In genomic region chr12:91756562-91757166, GRCm38 (mm10) we compare ENCODE assay signal across 11 mouse cellular contexts. TPM values are rescaled to one million over a fixed set of nuclear protein-coding genes. Genes with fewer than 3 reads are reported as not detected.
A peak's percentile ranks its signal among the peaks of the same experiment; 100 is the strongest.
DNase-seq lines count a peak whose midpoint lies in the region; ATAC-seq lines count a peak whose summit lies in the region.
"Had no signal": no experiment of that assay in that cellular context is flagged by ENCODE, and none has a peak within 500 bp of the region (broad histone marks: within the 10 kb centered on the region; RNA-seq: fewer than 3 reads in every experiment).

No protein-coding gene starts in this region.

- no peak overlapping the region for H3K4me2 ChIP-seq in heart, embryonic 12.5 days
- H3K4me2 ChIP-seq: neural tube, embryonic 15.5 days had no signal

- H3K9ac ChIP-seq in heart, embryonic 12.5 days = no peak overlapping the region
- H3K9ac ChIP-seq: neural tube, embryonic 15.5 days had no signal

- peaks cover 13% of the 10 kb centered on the region for H3K4me1 ChIP-seq in heart, embryonic 12.5 days (replicated peaks)
- H3K4me1 ChIP-seq: neural tube, embryonic 15.5 days had no signal

- peak; percentile 63; the same call in 1 of the 2 replicates for ATAC-seq in heart, embryonic 12.5 days (ENCODE audit: insufficient number of reproducible peaks, low FRiP score)
- ATAC-seq in hematopoietic stem cell, adult 5-6 weeks (replicated peaks in 1 of 2; ENCODE audit: insufficient read depth in 1 of 2, low FRiP score in 2 of 2, low TSS enrichment in 1 of 2, low read depth in 1 of 2, poor library complexity in 2 of 2, severe bottlenecking in 2 of 2) = peak; percentile 85 to 89

- no peak overlapping the region for H3K27ac ChIP-seq in heart, embryonic 12.5 days (ENCODE audit: poor library complexity, severe bottlenecking)
- H3K27ac ChIP-seq: heart, embryonic 10.5 days; neural tube, embryonic 15.5 days had no signal

- no peaks in the 10 kb centered on the region for H3K9me3 ChIP-seq in heart, embryonic 12.5 days (replicated peaks)
- H3K9me3 ChIP-seq: heart, embryonic 10.5 days; neural tube, embryonic 15.5 days had no signal

- intact Hi-C loops in heart, postnatal 14 days (cut with DNase I) = no loop called here

- WGBS in heart, embryonic 12.5 days = 29% methylated on average over 5 of the region's 5 CpGs

- H3K27me3 ChIP-seq in heart, embryonic 12.5 days (replicated peaks) = peaks cover 2% of the 10 kb centered on the region; the same call in 1 of the 2 replicates
- H3K27me3 ChIP-seq: neural tube, embryonic 15.5 days had no signal

- no peak overlapping the region for H3K4me3 ChIP-seq in heart, embryonic 12.5 days
- H3K4me3 ChIP-seq: heart, embryonic 10.5 days; neural tube, embryonic 15.5 days had no signal

- H3K36me3 ChIP-seq in heart, embryonic 12.5 days = no peaks in the 10 kb centered on the region
- H3K36me3 ChIP-seq: heart, embryonic 10.5 days; neural tube, embryonic 15.5 days had no signal

- DNase-seq in heart, postnatal 14 days = no peak
- DNase-seq in A20 (ENCODE audit: low read depth, low spot score) = peak; percentile 83
- DNase-seq in naive thymus-derived CD4-positive, alpha-beta T cell, adult 2 months (ENCODE audit: low read depth) = peak; percentile 36
- DNase-seq in cerebellum, adult 8-10 months = no peak
- no peak for DNase-seq in right cerebral cortex, postnatal 25 days
- no peak for DNase-seq in left cerebral cortex, adult 9 months (ENCODE audit: low spot score in 2 of 2)
- DNase-seq: lung, adult 2 months had no signal

RNA-seq across cellular contexts. Expression of gene Ston2, which starts 31.5 kb away (rescaled TPM):
- 4.9 and 7.1 TPM in 2 replicates for polyA plus RNA-seq in heart, embryonic 12.5 days (2016; fragmentation: Nextera tagmentation; extraction: Ambion mirVana)
- total RNA-seq in heart, postnatal 14 days (2021) = 1 to 10 TPM; 5.2 to 5.8 TPM
- 0.81 and 0.94 TPM in 2 replicates for total RNA-seq in hematopoietic stem cell, adult 5-6 weeks (2017)

Comparison
In these comparisons a context has a peak if more than half of its experiments do, and no peak if none do; other contexts are left out.
1. DNase-seq: peak in A20 (single experiment) and naive thymus-derived CD4-positive, alpha-beta T cell, adult 2 months (single experiment); none in heart, postnatal 14 days (0 of 2), cerebellum, adult 8-10 months (single experiment), right cerebral cortex, postnatal 25 days (single experiment) and left cerebral cortex, adult 9 months (0 of 2).